Mouse (Mus musculus) liver, embryonic 14.5 days (tissue): ENCODE measurements around the gene Pygo2.

Experiments used
- CTCF ChIP-seq: IDR thresholded peaks from 2 replicates; pipeline ENCODE4 v1.5.1; 2016; ENCODE audit warnings: antibody characterized with exemption, low read depth, control low read depth
- EP300 ChIP-seq: IDR thresholded peaks from 2 replicates; pipeline ENCODE4 v1.6.1; 2016; ENCODE audit warnings: antibody characterized with exemption, low read depth

DNA sequence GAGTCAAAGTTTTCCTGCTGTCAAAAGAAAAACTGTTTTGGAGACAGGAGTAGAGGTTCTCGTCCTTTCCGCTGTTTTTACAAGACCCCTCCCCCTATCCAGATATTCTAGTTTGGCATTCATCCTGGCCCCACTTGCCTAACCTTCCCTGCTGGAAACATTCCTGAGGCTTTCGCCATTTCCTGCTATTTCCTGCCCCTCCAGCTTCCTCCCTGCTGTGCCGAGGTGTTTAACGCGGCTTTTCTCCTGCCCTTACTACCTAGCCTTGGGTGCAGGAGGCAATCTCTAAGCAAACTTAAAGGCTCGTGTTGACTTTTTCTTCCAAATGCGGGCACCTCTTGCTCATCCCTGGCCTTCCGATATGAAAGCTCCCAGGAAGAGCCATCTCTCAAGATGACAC, 10.4 kb upstream of the Pygo2 start:
- no peak for TF ChIP-seq CTCF
- TF ChIP-seq EP300: no peak
